In genomic region chr10:97368625-97369024, GRCm38 (mm10) we compare ENCODE assay signal across 27 mouse cellular contexts.
DNase-seq lines count a peak whose midpoint lies in the region; ATAC-seq and TF ChIP-seq lines count a peak whose summit lies in the region.
"Had no signal": no experiment of that assay in that cellular context is flagged by ENCODE, and none has a peak within 500 bp of the region (broad histone marks: within the 10 kb centered on the region; RNA-seq: fewer than 3 reads in every experiment).

No protein-coding gene starts in this region.

- no peak overlapping the region for H3K27ac ChIP-seq in heart, adult 2 months
- no peak overlapping the region for H3K27ac ChIP-seq in midbrain, postnatal 0 days (ENCODE audit: low read depth, low read length)
- no peak overlapping the region for H3K27ac ChIP-seq in midbrain, embryonic 13.5 days
- H3K27ac ChIP-seq in stomach, postnatal 0 days (replicated peaks), result no peak overlapping the region
- H3K27ac ChIP-seq: forebrain, embryonic 15.5 days; heart, embryonic 15.5 days; hindbrain, embryonic 14.5 days; liver, embryonic 14.5 days; midbrain, embryonic 12.5 days had no signal

- no peak overlapping the region for H3K9ac ChIP-seq in heart, adult 2 months (ENCODE audit: low read depth, low read length)
- H3K9ac ChIP-seq in midbrain, postnatal 0 days (replicated peaks; ENCODE audit: low read length, poor library complexity, severe bottlenecking), result no peak overlapping the region
- no peak overlapping the region for H3K9ac ChIP-seq in midbrain, embryonic 13.5 days (replicated peaks)
- no peak overlapping the region for H3K9ac ChIP-seq in stomach, postnatal 0 days (ENCODE audit: low read length)
- H3K9ac ChIP-seq: forebrain, embryonic 15.5 days; heart, embryonic 15.5 days; hindbrain, embryonic 14.5 days; liver, embryonic 14.5 days; midbrain, embryonic 12.5 days had no signal

- no peak for ATAC-seq in midbrain, postnatal 0 days (ENCODE audit: low FRiP score)
- no peak for ATAC-seq in midbrain, embryonic 13.5 days
- no peak for ATAC-seq in stomach, postnatal 0 days (ENCODE audit: low FRiP score, low TSS enrichment)
- ATAC-seq: forebrain, embryonic 15.5 days; inflammation-experienced regulatory T-cells, adult 6 months; Patski had no signal

- 78% methylated on average over 3 of the region's 3 CpGs for WGBS in heart, adult 2 months
- 80% methylated on average over 3 of the region's 3 CpGs for WGBS in midbrain, postnatal 0 days
- 90% methylated on average over 3 of the region's 3 CpGs for WGBS in midbrain, embryonic 13.5 days
- 45% methylated on average over 3 of the region's 3 CpGs for WGBS in stomach, postnatal 0 days

- no peaks in the 10 kb centered on the region for H3K79me2 ChIP-seq in heart, adult 2 months (replicated peaks; ENCODE audit: control insufficient read depth, insufficient read depth, low read length)

- H3K4me2 ChIP-seq in midbrain, postnatal 0 days (ENCODE audit: low read depth, low read length, poor library complexity, severe bottlenecking), result no peak overlapping the region
- H3K4me2 ChIP-seq in midbrain, embryonic 13.5 days (replicated peaks), result no peak overlapping the region
- no peak overlapping the region for H3K4me2 ChIP-seq in stomach, postnatal 0 days (replicated peaks; ENCODE audit: low read depth)
- H3K4me2 ChIP-seq: forebrain, embryonic 15.5 days; heart, embryonic 15.5 days; hindbrain, embryonic 14.5 days; midbrain, embryonic 12.5 days had no signal

- no peak for TF ChIP-seq POLR2A in heart, adult 2 months (IDR thresholded peaks at IDR 0.05; ENCODE audit: insufficient read depth, low read depth, low read length)

- intact Hi-C loops in heart, adult 2 months (cut with DNase I), result no loop called here

- TF ChIP-seq CTCF in heart, adult 2 months (IDR thresholded peaks at IDR 0.05), result peak; percentile 46
- TF ChIP-seq CTCF in midbrain, postnatal 0 days (IDR thresholded peaks at IDR 0.05), result peak; percentile 39
- TF ChIP-seq CTCF in stomach, postnatal 0 days (IDR thresholded peaks at IDR 0.05; ENCODE audit: low read depth), result peak; percentile 59

- TF ChIP-seq EP300 in heart, adult 2 months (IDR thresholded peaks at IDR 0.05; ENCODE audit: insufficient read depth, low read depth, low read length), result no peak
- no peak for TF ChIP-seq EP300 in stomach, postnatal 0 days (optimal IDR thresholded peaks at IDR 0.05)

- no peaks in the 10 kb centered on the region for H3K4me1 ChIP-seq in heart, adult 2 months (ENCODE audit: control insufficient read depth, insufficient read depth, low read length)
- H3K4me1 ChIP-seq in midbrain, postnatal 0 days (ENCODE audit: insufficient read depth, low read length), result no peaks in the 10 kb centered on the region
- no peaks in the 10 kb centered on the region for H3K4me1 ChIP-seq in midbrain, embryonic 13.5 days (replicated peaks)
- H3K4me1 ChIP-seq in stomach, postnatal 0 days (replicated peaks; ENCODE audit: control insufficient read depth, insufficient read depth), result no peaks in the 10 kb centered on the region
- H3K4me1 ChIP-seq: forebrain, embryonic 15.5 days; heart, embryonic 15.5 days; megakaryocyte, embryonic 14.5 days; midbrain, embryonic 12.5 days had no signal

- H3K27me3 ChIP-seq in heart, adult 2 months (ENCODE audit: control insufficient read depth, insufficient read depth, low read length), result no peaks in the 10 kb centered on the region
- no peaks in the 10 kb centered on the region for H3K27me3 ChIP-seq in midbrain, postnatal 0 days (ENCODE audit: insufficient read depth, low read length)
- no peaks in the 10 kb centered on the region for H3K27me3 ChIP-seq in midbrain, embryonic 13.5 days
- H3K27me3 ChIP-seq in stomach, postnatal 0 days (ENCODE audit: control insufficient read depth, insufficient read depth, low read length), result no peaks in the 10 kb centered on the region
- H3K27me3 ChIP-seq: forebrain, embryonic 15.5 days; heart, embryonic 15.5 days; megakaryocyte, embryonic 14.5 days; midbrain, embryonic 12.5 days had no signal

- no peak for DNase-seq in heart, adult 2 months
- DNase-seq in heart, postnatal 4 days, result no peak
- DNase-seq in layer of hippocampus, adult 11-12 months (ENCODE audit: low spot score), result peak; percentile 19
- DNase-seq in layer of hippocampus, postnatal 25 days (ENCODE audit: extremely low spot score in 1 of 2, low spot score in 1 of 2), result no peak
- no peak for DNase-seq in midbrain, postnatal 0 days (ENCODE audit: low spot score)
- no peak for DNase-seq in stomach, postnatal 0 days (ENCODE audit: low spot score)
- no peak for DNase-seq in cerebellum, adult 8-10 months
- DNase-seq: adrenal gland, postnatal 10 days; B cell, adult 2 months; cerebellum, postnatal 36 days; gastrocnemius, postnatal 10 days; heart, postnatal 36 days; kidney, adult 2 months; kidney, postnatal 10 days; layer of hippocampus, postnatal 36 days; liver; lung, adult 2 months; lung, postnatal 4 days had no signal

- H3K9me3 ChIP-seq in midbrain, postnatal 0 days (ENCODE audit: low read length), result no peaks in the 10 kb centered on the region
- H3K9me3 ChIP-seq in midbrain, embryonic 13.5 days, result no peaks in the 10 kb centered on the region
- no peaks in the 10 kb centered on the region for H3K9me3 ChIP-seq in stomach, postnatal 0 days (ENCODE audit: control insufficient read depth, low read length)
- H3K9me3 ChIP-seq: forebrain, embryonic 15.5 days; heart, embryonic 15.5 days; megakaryocyte, embryonic 14.5 days; midbrain, embryonic 12.5 days had no signal

- H3K4me3 ChIP-seq in heart, adult 2 months, result no peak overlapping the region
- H3K4me3 ChIP-seq in midbrain, postnatal 0 days (ENCODE audit: low read depth, low read length), result no peak overlapping the region
- no peak overlapping the region for H3K4me3 ChIP-seq in midbrain, embryonic 13.5 days (replicated peaks)
- no peak overlapping the region for H3K4me3 ChIP-seq in stomach, postnatal 0 days (ENCODE audit: low read depth, low read length)
- H3K4me3 ChIP-seq: forebrain, embryonic 15.5 days; heart, embryonic 15.5 days; megakaryocyte, embryonic 14.5 days; midbrain, embryonic 12.5 days had no signal

- H3K36me3 ChIP-seq in heart, adult 2 months (ENCODE audit: control insufficient read depth, insufficient read depth, low read length), result no peaks in the 10 kb centered on the region
- no peaks in the 10 kb centered on the region for H3K36me3 ChIP-seq in midbrain, postnatal 0 days (ENCODE audit: insufficient read depth, low read length)
- no peaks in the 10 kb centered on the region for H3K36me3 ChIP-seq in midbrain, embryonic 13.5 days
- H3K36me3 ChIP-seq in stomach, postnatal 0 days (ENCODE audit: control insufficient read depth, insufficient read depth, low read length), result no peaks in the 10 kb centered on the region
- H3K36me3 ChIP-seq: forebrain, embryonic 15.5 days; heart, embryonic 15.5 days; midbrain, embryonic 12.5 days had no signal
